Comparison of ENCODE assay signal across 8 mouse cellular contexts in genomic region chr10:59907080-59907609, GRCm38 (mm10). TPM values are rescaled to one million over a fixed set of nuclear protein-coding genes. Genes with fewer than 3 reads are reported as not detected.
DNase-seq lines count a peak whose midpoint lies in the region; ATAC-seq and TF ChIP-seq lines count a peak whose summit lies in the region.

No protein-coding gene starts in this region.

- 0 out of 2 replicates have a peak overlapping the region, but pooled peaks have one; percentile 40 for H3K27ac ChIP-seq in hindbrain, embryonic 12.5 days
- H3K27ac ChIP-seq in hindbrain, postnatal 0 days = no peak overlapping the region
- H3K27ac ChIP-seq in embryonic facial prominence, embryonic 12.5 days = 0 out of 2 replicates have a peak overlapping the region, but pooled peaks have one; percentile 63
- peak overlapping the region; percentile 80 for H3K27ac ChIP-seq in liver, postnatal 0 days (ENCODE audit: low read depth)

- H3K36me3 ChIP-seq in hindbrain, embryonic 12.5 days = no peaks in the 10 kb centered on the region
- no peaks in the 10 kb centered on the region for H3K36me3 ChIP-seq in hindbrain, postnatal 0 days (ENCODE audit: insufficient read depth, low read length)
- H3K36me3 ChIP-seq in embryonic facial prominence, embryonic 12.5 days = no peaks in the 10 kb centered on the region
- H3K36me3 ChIP-seq in liver, postnatal 0 days (replicated peaks; ENCODE audit: insufficient read depth, low read length) = no peaks in the 10 kb centered on the region

- WGBS in hindbrain, embryonic 12.5 days = 52% methylated on average over 3 of the region's 3 CpGs
- 76% methylated on average over 3 of the region's 3 CpGs for WGBS in hindbrain, postnatal 0 days
- 56% methylated on average over 3 of the region's 3 CpGs for WGBS in embryonic facial prominence, embryonic 12.5 days
- 56% methylated on average over 3 of the region's 3 CpGs for WGBS in liver, postnatal 0 days (ENCODE audit: insufficient replicate concordance)

- no peak overlapping the region for H3K4me3 ChIP-seq in hindbrain, embryonic 12.5 days
- no peak overlapping the region for H3K4me3 ChIP-seq in hindbrain, postnatal 0 days (ENCODE audit: low read length)
- H3K4me3 ChIP-seq in embryonic facial prominence, embryonic 12.5 days = no peak overlapping the region
- no peak overlapping the region for H3K4me3 ChIP-seq in liver, postnatal 0 days (ENCODE audit: low read depth, low read length)

- TF ChIP-seq EP300 in liver, postnatal 0 days (IDR thresholded peaks at IDR 0.05; ENCODE audit: low read depth) = no peak

- H3K27me3 ChIP-seq in hindbrain, embryonic 12.5 days = no peaks in the 10 kb centered on the region
- H3K27me3 ChIP-seq in hindbrain, postnatal 0 days (ENCODE audit: insufficient read depth, low read length) = no peaks in the 10 kb centered on the region
- no peaks in the 10 kb centered on the region for H3K27me3 ChIP-seq in embryonic facial prominence, embryonic 12.5 days
- H3K27me3 ChIP-seq in liver, postnatal 0 days (ENCODE audit: insufficient read depth, low read length) = no peaks in the 10 kb centered on the region

- no peaks in the 10 kb centered on the region for H3K9me3 ChIP-seq in hindbrain, embryonic 12.5 days (replicated peaks)
- no peaks in the 10 kb centered on the region for H3K9me3 ChIP-seq in hindbrain, postnatal 0 days (ENCODE audit: low read length)
- no peaks in the 10 kb centered on the region for H3K9me3 ChIP-seq in embryonic facial prominence, embryonic 12.5 days
- no peaks in the 10 kb centered on the region for H3K9me3 ChIP-seq in liver, postnatal 0 days (ENCODE audit: low read length)

- no peak for TF ChIP-seq CTCF in hindbrain, postnatal 0 days (IDR thresholded peaks at IDR 0.05; ENCODE audit: low read depth)
- TF ChIP-seq CTCF in liver, postnatal 0 days (IDR thresholded peaks at IDR 0.05; ENCODE audit: low read depth) = no peak

- no peak overlapping the region; the same call in 1 of the 2 replicates for H3K9ac ChIP-seq in hindbrain, embryonic 12.5 days
- H3K9ac ChIP-seq in hindbrain, postnatal 0 days (replicated peaks; ENCODE audit: low read length) = no peak overlapping the region
- no peak overlapping the region for H3K9ac ChIP-seq in embryonic facial prominence, embryonic 12.5 days
- no peak overlapping the region for H3K9ac ChIP-seq in liver, postnatal 0 days (replicated peaks)

- intact Hi-C loops in gastrocnemius, postnatal 36 days (cut with DNase I) = no loop called here

- no peak overlapping the region for H3K4me2 ChIP-seq in hindbrain, embryonic 12.5 days (replicated peaks)
- no peak overlapping the region for H3K4me2 ChIP-seq in hindbrain, postnatal 0 days (ENCODE audit: low read depth, low read length)
- H3K4me2 ChIP-seq in embryonic facial prominence, embryonic 12.5 days (replicated peaks) = no peak overlapping the region
- no peak overlapping the region for H3K4me2 ChIP-seq in liver, postnatal 0 days (ENCODE audit: low read depth, low read length)

- H3K4me1 ChIP-seq in hindbrain, embryonic 12.5 days = peaks cover 56% of the 10 kb centered on the region
- H3K4me1 ChIP-seq in hindbrain, postnatal 0 days (ENCODE audit: insufficient read depth, low read length) = peaks cover 16% of the 10 kb centered on the region; the same call in 1 of the 2 replicates
- H3K4me1 ChIP-seq in embryonic facial prominence, embryonic 12.5 days = peaks cover 62% of the 10 kb centered on the region
- H3K4me1 ChIP-seq in liver, postnatal 0 days (ENCODE audit: insufficient read depth) = peaks cover 42% of the 10 kb centered on the region

- DNase-seq in hindbrain, postnatal 0 days (ENCODE audit: low spot score) = no peak
- peak; percentile 30 for DNase-seq in liver, postnatal 0 days
- no peak for DNase-seq in retina, embryonic 14.5 days (ENCODE audit: low spot score)
- DNase-seq in ovary, adult 18-20 months (ENCODE audit: low spot score) = no peak
- no peak for DNase-seq in gastrocnemius, postnatal 36 days

- ATAC-seq in hindbrain, embryonic 12.5 days (ENCODE audit: low FRiP score) = peak; percentile 15; the same call in 1 of the 2 replicates
- no peak for ATAC-seq in hindbrain, postnatal 0 days
- ATAC-seq in CD4-positive, CD25-positive, alpha-beta regulatory T cell, adult 4 months = peak; percentile 56
- ATAC-seq in embryonic facial prominence, embryonic 12.5 days (ENCODE audit: insufficient number of reproducible peaks, insufficient read depth, low FRiP score, low TSS enrichment) = no peak
- peak; percentile 54 for ATAC-seq in liver, postnatal 0 days

RNA-seq across cellular contexts. Expression of gene Dnajb12, which starts 27.8 kb away (rescaled TPM):
- 23.8 and 24.7 TPM in 2 replicates for polyA plus RNA-seq in hindbrain, embryonic 12.5 days (2016; fragmentation: Nextera tagmentation; extraction: Ambion mirVana)
- 45.1 and 56.8 TPM in 2 replicates for total RNA-seq in hindbrain, postnatal 0 days (2014; rRNA removed)
- polyA plus RNA-seq in hindbrain, postnatal 0 days (2015; fragmentation: Nextera tagmentation; extraction: Ambion mirVana) = 25.5 and 26.4 TPM in 2 replicates
- 10 to 100 TPM; 19.1 to 25.2 TPM for polyA plus RNA-seq in CD4-positive, CD25-positive, alpha-beta regulatory T cell, adult 4 months (2017; shearing (Covaris generic))
- polyA plus RNA-seq in embryonic facial prominence, embryonic 12.5 days (2016; fragmentation: Nextera tagmentation; extraction: Ambion mirVana) = 18.9 and 19.9 TPM in 2 replicates
- polyA plus RNA-seq in liver, postnatal 0 days (2015; fragmentation: Nextera tagmentation; extraction: Ambion mirVana) = 15.5 and 17.0 TPM in 2 replicates
- total RNA-seq in gastrocnemius, postnatal 36 days (2021) = 10 to 100 TPM; 54.7 to 61.2 TPM

RNA-seq across cellular contexts. Expression of gene Ddit4, which starts 44.5 kb away (rescaled TPM):
- polyA plus RNA-seq in hindbrain, embryonic 12.5 days (2016; fragmentation: Nextera tagmentation; extraction: Ambion mirVana) = 78.1 and 78.6 TPM in 2 replicates
- total RNA-seq in hindbrain, postnatal 0 days (2014; rRNA removed) = 55.9 and 76.6 TPM in 2 replicates
- polyA plus RNA-seq in hindbrain, postnatal 0 days (2015; fragmentation: Nextera tagmentation; extraction: Ambion mirVana) = 55.2 and 56.9 TPM in 2 replicates
- polyA plus RNA-seq in CD4-positive, CD25-positive, alpha-beta regulatory T cell, adult 4 months (2017; shearing (Covaris generic)) = 10 to 100 TPM; 16.6 to 32.8 TPM
- polyA plus RNA-seq in embryonic facial prominence, embryonic 12.5 days (2016; fragmentation: Nextera tagmentation; extraction: Ambion mirVana) = 81.2 and 92.3 TPM in 2 replicates
- polyA plus RNA-seq in liver, postnatal 0 days (2015; fragmentation: Nextera tagmentation; extraction: Ambion mirVana) = 3.6 and 5.2 TPM in 2 replicates
- total RNA-seq in gastrocnemius, postnatal 36 days (2021) = 10 to 100 TPM; 18.2 to 39.3 TPM

Comparison
In these comparisons a context has a peak if more than half of its experiments do, and no peak if none do; other contexts are left out.
1. ATAC-seq: peak in hindbrain, embryonic 12.5 days (single experiment), CD4-positive, CD25-positive, alpha-beta regulatory T cell, adult 4 months (single experiment) and liver, postnatal 0 days (single experiment); none in hindbrain, postnatal 0 days (single experiment) and embryonic facial prominence, embryonic 12.5 days (single experiment).